Mouse (Mus musculus): ENCODE data around the gene Cd46. TPM values are rescaled to one million over a fixed set of nuclear protein-coding genes. Genes with fewer than 3 reads are reported as not detected.

Gene Cd46
- polyA plus RNA-seq, 1 experiment from 2014 or later, result 1.1 TPM

DNA sequence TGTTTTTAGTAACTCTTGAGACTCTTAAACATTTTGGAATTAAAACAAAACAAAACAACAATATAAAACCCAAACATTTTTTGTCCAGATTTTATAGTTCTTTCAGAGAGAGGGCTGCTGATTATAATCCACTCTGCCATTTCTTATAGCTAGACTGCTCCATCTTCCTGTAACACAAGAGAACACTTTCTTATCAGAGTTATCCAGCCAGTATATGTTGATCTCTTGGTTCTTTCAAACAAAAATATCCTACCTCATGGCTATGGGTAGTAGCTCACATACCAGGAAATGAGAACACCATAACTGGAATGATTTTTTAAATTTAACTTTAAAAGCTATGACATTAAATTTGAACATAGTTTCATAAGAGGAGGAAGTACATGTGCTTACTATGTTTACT, 9.9 kb downstream of the Cd46 start:
- Histone ChIP-seq H3K4me1 (no peaks in the 10 kb centered on the region), H3K4me2 (no peak overlapping the region), H3K9ac (no peak overlapping the region), H3K4me3 (no peak overlapping the region), H3K36me3 (no peaks in the 10 kb centered on the region), H3K9me3 (no peaks in the 10 kb centered on the region), H3K27ac (no peak overlapping the region), H3K27me3 (no peaks in the 10 kb centered on the region)
- no peak for ATAC-seq (ENCODE audit: insufficient number of reproducible peaks, insufficient read depth, low FRiP score, low TSS enrichment, low read depth)

DNA sequence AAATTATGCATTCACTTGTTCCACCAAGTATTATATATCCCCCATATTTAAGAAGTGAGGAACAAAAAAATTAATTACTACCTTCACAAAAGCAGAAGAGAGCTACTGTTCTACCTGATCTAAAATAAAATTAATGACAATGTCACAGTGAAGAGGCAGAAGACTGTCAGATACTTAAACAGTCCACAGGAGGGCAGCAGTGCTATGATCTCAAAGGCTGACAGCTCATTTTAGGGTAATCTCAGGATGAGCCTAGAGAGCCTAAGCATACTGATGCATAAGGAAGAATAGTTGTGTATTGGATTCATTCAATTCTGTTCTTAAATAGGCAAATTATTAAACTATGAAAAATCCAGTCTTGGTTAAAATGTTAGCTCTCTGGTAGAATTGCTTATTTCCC, 51.6 kb downstream of the Cd46 start:
- no peaks in the 10 kb centered on the region for H3K27me3 ChIP-seq
- ATAC-seq (ENCODE audit: insufficient number of reproducible peaks, insufficient read depth, low FRiP score, low TSS enrichment, low read depth), result no peak
- no peaks in the 10 kb centered on the region for H3K36me3 ChIP-seq
- H3K4me1 ChIP-seq, result no peaks in the 10 kb centered on the region
- no peak overlapping the region for H3K9ac ChIP-seq
- no peaks in the 10 kb centered on the region for H3K9me3 ChIP-seq
- no peak overlapping the region for H3K4me2 ChIP-seq
- no peak overlapping the region for H3K27ac ChIP-seq
- H3K4me3 ChIP-seq, result no peak overlapping the region

DNA sequence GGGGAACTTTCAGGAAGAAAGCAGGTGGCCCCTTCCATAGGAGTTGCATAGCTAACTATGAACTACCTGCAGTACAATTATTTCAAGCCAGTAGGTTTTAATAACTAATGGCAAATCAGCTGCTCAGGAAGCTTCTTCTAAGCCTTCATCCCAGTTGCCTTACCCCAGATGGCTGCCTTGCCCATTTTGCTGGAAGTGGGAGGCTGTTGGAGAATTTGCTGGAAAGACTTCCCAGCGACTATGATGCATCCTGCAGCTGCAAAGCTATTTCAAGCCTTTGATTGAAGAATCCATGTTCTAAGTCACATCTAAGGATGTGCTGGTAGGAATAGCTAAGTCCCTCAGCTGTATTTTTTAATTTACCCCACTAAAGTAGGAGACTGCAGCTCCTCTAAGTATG, 53.7 kb downstream of the Cd46 start:
- no peak for ATAC-seq (ENCODE audit: insufficient number of reproducible peaks, insufficient read depth, low FRiP score, low TSS enrichment, low read depth)
- Histone ChIP-seq H3K36me3 (no peaks in the 10 kb centered on the region), H3K4me3 (no peak overlapping the region), H3K4me1 (no peaks in the 10 kb centered on the region), H3K9ac (no peak overlapping the region), H3K4me2 (no peak overlapping the region), H3K27me3 (no peaks in the 10 kb centered on the region), H3K9me3 (no peaks in the 10 kb centered on the region), H3K27ac (no peak overlapping the region)
- 57% methylated on average over 1 of the region's 1 CpGs for WGBS

- 79% methylated on average over 1 of the region's 1 CpGs for WGBS
- no peaks in the 10 kb centered on the region for H3K27me3 ChIP-seq
- ATAC-seq (ENCODE audit: insufficient number of reproducible peaks, insufficient read depth, low FRiP score, low TSS enrichment, low read depth), result no peak
Observed at GRCm38 (mm10) chr1:195037985-195038384, 54.1 kb downstream of the Cd46 start.

DNA sequence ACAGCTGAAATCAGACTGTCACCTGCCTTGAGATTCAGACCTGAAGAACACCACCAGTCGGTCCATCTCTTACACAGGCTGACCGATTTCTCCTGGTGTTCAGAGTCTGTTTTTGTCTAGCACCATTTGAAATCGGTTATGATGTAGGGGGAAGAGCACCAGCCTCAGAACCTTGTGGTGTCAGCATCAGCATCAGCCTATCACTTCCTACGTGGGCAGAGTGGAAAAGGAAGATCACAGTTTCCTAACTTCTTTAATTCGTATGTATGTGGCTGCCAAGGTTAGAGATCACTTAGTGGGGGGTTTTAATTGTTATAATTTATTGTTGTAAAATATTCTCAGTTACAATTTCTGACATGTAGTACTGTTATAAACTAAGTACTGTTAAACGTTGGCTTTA, 54.6 kb downstream of the Cd46 start:
- ATAC-seq (ENCODE audit: insufficient number of reproducible peaks, insufficient read depth, low FRiP score, low TSS enrichment, low read depth), result no peak
- WGBS, result 86% methylated on average over 6 of the region's 6 CpGs
- H3K27ac ChIP-seq, result no peak overlapping the region

More at GRCm38 (mm10) chr1:195037985-195038384, 54.1 kb downstream of the Cd46 start:
- no peak overlapping the region for H3K4me2 ChIP-seq
- H3K9ac ChIP-seq, result no peak overlapping the region
- H3K9me3 ChIP-seq, result no peaks in the 10 kb centered on the region
- H3K36me3 ChIP-seq, result no peaks in the 10 kb centered on the region
- H3K27ac ChIP-seq, result no peak overlapping the region
- H3K4me1 ChIP-seq, result no peaks in the 10 kb centered on the region
- no peak overlapping the region for H3K4me3 ChIP-seq

GRCm38 (mm10) chr1:195033941-195034340, 58.1 kb downstream of the Cd46 start:
- H3K4me2 ChIP-seq, result no peak overlapping the region
- 72% methylated on average over 1 of the region's 1 CpGs for WGBS

More for the DNA sequence above, 54.6 kb downstream of the Cd46 start:
- Histone ChIP-seq H3K4me2 (no peak overlapping the region), H3K4me3 (no peak overlapping the region), H3K9ac (no peak overlapping the region), H3K4me1 (no peaks in the 10 kb centered on the region), H3K27me3 (no peaks in the 10 kb centered on the region), H3K36me3 (no peaks in the 10 kb centered on the region), H3K9me3 (no peaks in the 10 kb centered on the region)

GRCm38 (mm10) chr1:195032738-195033137, 59.3 kb downstream of the Cd46 start:
- H3K27me3 ChIP-seq, result no peaks in the 10 kb centered on the region
- ATAC-seq (ENCODE audit: insufficient number of reproducible peaks, insufficient read depth, low FRiP score, low TSS enrichment, low read depth), result no peak
- no peak overlapping the region for H3K9ac ChIP-seq
- no peaks in the 10 kb centered on the region for H3K36me3 ChIP-seq
- no peak overlapping the region for H3K27ac ChIP-seq
- H3K4me3 ChIP-seq, result no peak overlapping the region
- WGBS, result 74% methylated on average over 1 of the region's 1 CpGs
- no peaks in the 10 kb centered on the region for H3K9me3 ChIP-seq
- no peaks in the 10 kb centered on the region for H3K4me1 ChIP-seq
- no peak overlapping the region for H3K4me2 ChIP-seq

More at GRCm38 (mm10) chr1:195033941-195034340, 58.1 kb downstream of the Cd46 start:
- no peaks in the 10 kb centered on the region for H3K4me1 ChIP-seq
- no peak overlapping the region for H3K4me3 ChIP-seq
- no peaks in the 10 kb centered on the region for H3K27me3 ChIP-seq
- H3K9me3 ChIP-seq, result no peaks in the 10 kb centered on the region
- no peak for ATAC-seq (ENCODE audit: insufficient number of reproducible peaks, insufficient read depth, low FRiP score, low TSS enrichment, low read depth)
- no peaks in the 10 kb centered on the region for H3K36me3 ChIP-seq
- no peak overlapping the region for H3K9ac ChIP-seq
- H3K27ac ChIP-seq, result no peak overlapping the region

- no peaks in the 10 kb centered on the region for H3K36me3 ChIP-seq
- no peak overlapping the region for H3K4me2 ChIP-seq
- no peaks in the 10 kb centered on the region for H3K4me1 ChIP-seq
- no peaks in the 10 kb centered on the region for H3K9me3 ChIP-seq
- no peaks in the 10 kb centered on the region for H3K27me3 ChIP-seq
- H3K27ac ChIP-seq, result no peak overlapping the region
- no peak overlapping the region for H3K4me3 ChIP-seq
- H3K9ac ChIP-seq, result no peak overlapping the region
- ATAC-seq (ENCODE audit: insufficient number of reproducible peaks, insufficient read depth, low FRiP score, low TSS enrichment, low read depth), result no peak
Observed at GRCm38 (mm10) chr1:195031786-195032185, 60.3 kb downstream of the Cd46 start.

- ATAC-seq (ENCODE audit: insufficient number of reproducible peaks, insufficient read depth, low FRiP score, low TSS enrichment, low read depth), result no peak
- no peak overlapping the region for H3K4me3 ChIP-seq
- 53% methylated on average over 1 of the region's 1 CpGs for WGBS
- H3K4me2 ChIP-seq, result no peak overlapping the region
- no peak overlapping the region for H3K9ac ChIP-seq
- H3K9me3 ChIP-seq, result no peaks in the 10 kb centered on the region
- no peaks in the 10 kb centered on the region for H3K27me3 ChIP-seq
- H3K27ac ChIP-seq, result no peak overlapping the region
- no peaks in the 10 kb centered on the region for H3K36me3 ChIP-seq
- H3K4me1 ChIP-seq, result no peaks in the 10 kb centered on the region
Observed at GRCm38 (mm10) chr1:195027507-195027906, 64.5 kb downstream of the Cd46 start.

DNA sequence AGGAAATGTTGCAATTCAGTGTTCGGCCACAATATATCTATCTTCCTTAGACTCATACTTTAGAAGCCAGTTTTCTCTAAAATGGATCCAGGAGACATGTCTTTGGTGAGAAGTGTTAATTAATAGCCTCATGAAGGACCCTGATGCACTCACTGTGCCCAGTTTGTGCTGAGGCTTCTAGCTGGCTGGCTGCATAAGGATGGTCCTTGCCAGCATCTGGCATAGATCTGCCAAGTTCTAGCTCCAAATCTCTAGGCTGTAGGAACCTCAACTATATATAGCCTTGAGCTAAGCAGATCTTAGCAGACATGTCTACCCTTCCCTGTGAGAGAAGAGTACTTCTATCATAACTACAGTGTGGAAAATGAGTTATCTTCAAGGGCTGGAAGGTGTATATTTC, 68.2 kb downstream of the Cd46 start:
- 91% methylated on average over 1 of the region's 1 CpGs for WGBS

GRCm38 (mm10) chr1:195021831-195022230, 70.2 kb downstream of the Cd46 start:
- no peaks in the 10 kb centered on the region for H3K27me3 ChIP-seq
- no peaks in the 10 kb centered on the region for H3K9me3 ChIP-seq
- no peak overlapping the region for H3K4me3 ChIP-seq
- H3K4me2 ChIP-seq, result no peak overlapping the region
- no peaks in the 10 kb centered on the region for H3K36me3 ChIP-seq
- no peak for ATAC-seq (ENCODE audit: insufficient number of reproducible peaks, insufficient read depth, low FRiP score, low TSS enrichment, low read depth)
- no peaks in the 10 kb centered on the region for H3K4me1 ChIP-seq
- H3K9ac ChIP-seq, result no peak overlapping the region
- WGBS, result 70% methylated on average over 2 of the region's 2 CpGs
- no peak overlapping the region for H3K27ac ChIP-seq

More for the DNA sequence above, 68.2 kb downstream of the Cd46 start:
- no peaks in the 10 kb centered on the region for H3K36me3 ChIP-seq
- no peak for ATAC-seq (ENCODE audit: insufficient number of reproducible peaks, insufficient read depth, low FRiP score, low TSS enrichment, low read depth)
- no peak overlapping the region for H3K27ac ChIP-seq
- H3K27me3 ChIP-seq, result no peaks in the 10 kb centered on the region
- no peak overlapping the region for H3K4me3 ChIP-seq
- H3K9ac ChIP-seq, result no peak overlapping the region
- no peak overlapping the region for H3K4me2 ChIP-seq
- H3K9me3 ChIP-seq, result no peaks in the 10 kb centered on the region
- H3K4me1 ChIP-seq, result no peaks in the 10 kb centered on the region

DNA sequence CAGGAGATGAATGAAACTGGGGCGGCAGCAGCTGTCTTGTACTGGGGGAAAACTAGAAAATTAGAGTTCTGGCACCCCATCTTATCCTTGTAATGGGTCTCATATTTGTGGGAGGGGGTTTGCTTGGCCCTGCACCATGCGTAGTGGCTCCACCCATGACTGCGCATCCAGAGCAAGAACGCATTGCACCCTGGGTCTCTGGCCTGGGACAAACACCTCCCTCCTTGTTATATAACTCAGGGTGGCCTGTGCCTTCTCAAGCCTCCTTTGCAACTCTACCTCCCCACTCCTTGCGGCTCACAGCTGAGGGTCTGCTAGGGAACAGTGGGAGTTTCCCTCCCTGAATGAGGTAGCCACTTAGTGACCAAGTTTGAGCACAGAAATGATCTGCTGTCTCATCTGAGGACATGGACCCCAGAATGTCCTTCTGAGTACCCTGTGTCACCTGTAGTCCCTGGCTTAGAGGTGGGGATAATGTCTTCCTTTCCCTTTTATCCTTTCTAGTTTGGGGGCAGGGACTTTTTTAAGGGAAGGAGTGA, 72.9 kb downstream of the Cd46 start:
- no peak for ATAC-seq (ENCODE audit: insufficient number of reproducible peaks, insufficient read depth, low FRiP score, low TSS enrichment, low read depth)
- Histone ChIP-seq H3K27me3 (no peaks in the 10 kb centered on the region), H3K4me2 (no peak overlapping the region), H3K9ac (no peak overlapping the region), H3K4me1 (no peaks in the 10 kb centered on the region), H3K9me3 (no peaks in the 10 kb centered on the region), H3K4me3 (no peak overlapping the region), H3K27ac (no peak overlapping the region), H3K36me3 (no peaks in the 10 kb centered on the region)
- WGBS, result 95% methylated on average over 5 of the region's 5 CpGs
